Mouse (Mus musculus) common myeloid progenitor, adult 5-6 weeks (primary cell): ENCODE measurements around the gene Pla2g7. TPM values are rescaled to one million over a fixed set of nuclear protein-coding genes. Genes with fewer than 3 reads are reported as not detected.

Experiments
- ATAC-seq: replicated peaks from 2 replicates; pipeline ENCODE4 v1.8.0; 2016; ENCODE audit warnings: low read depth, mild to moderate bottlenecking, moderate TSS enrichment, inconsistent platforms; ENCODE audit not compliant: poor library complexity, severe bottlenecking
- total RNA-seq: library from RNA; stranded (forward); fragments of 200-1000, 187-1606 nt; gene quantifications from 2 replicates; pipeline ENCODE4 v1.2.3, GENCODE M21; 2017

Gene Pla2g7
- total RNA-seq, 1 experiment from 2014 or later: 0.46 TPM

DNA sequence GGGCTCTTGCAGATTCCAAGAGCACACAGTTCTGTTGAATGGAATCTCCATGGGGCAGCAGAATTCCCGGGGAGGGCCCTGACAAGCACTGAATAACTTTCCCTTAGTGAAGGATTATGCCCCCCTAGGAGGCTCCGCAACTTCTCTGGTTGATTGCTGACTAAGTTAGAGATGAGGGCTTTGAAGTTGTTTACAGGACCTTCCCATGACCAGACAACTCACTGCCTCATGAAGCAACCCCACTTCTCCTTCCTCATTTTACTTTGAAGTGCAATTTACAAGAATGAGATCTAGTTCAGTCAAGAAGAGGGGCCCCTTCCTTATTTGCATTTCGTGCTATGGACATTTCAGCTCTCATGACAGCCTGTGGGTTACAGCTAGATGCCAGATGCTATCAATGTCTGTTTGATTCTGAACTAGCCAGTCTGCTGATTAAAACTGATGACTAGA, 5.8 kb downstream of the Pla2g7 start:
- peak; percentile 88 for ATAC-seq

GRCm38 (mm10) chr17:43580456-43580855, 12.6 kb downstream of the Pla2g7 start:
- no peak for ATAC-seq

DNA sequence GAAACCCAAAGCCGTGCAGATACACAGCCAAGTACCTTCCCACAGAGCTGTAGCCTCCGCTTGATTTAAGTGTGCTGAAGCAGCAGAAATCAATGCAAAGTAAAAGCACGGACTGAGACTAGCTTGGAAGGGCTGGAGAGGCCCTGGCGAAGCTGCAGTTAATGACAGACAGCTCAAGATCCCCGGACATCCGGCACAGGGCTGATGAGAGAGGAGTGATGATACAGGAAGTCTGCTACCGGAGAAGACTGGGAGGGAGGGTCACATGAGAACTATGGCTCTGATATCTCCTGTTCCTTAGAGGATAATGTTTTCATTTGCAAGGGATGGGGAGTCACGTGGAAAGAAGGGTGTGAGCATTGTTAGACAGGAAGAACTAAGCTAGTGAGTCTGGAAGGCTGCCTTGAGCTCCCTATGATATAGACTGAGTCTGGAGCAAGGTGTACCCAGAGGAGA, 13.1 kb downstream of the Pla2g7 start:
- ATAC-seq: no peak

- no peak for ATAC-seq
Measured at GRCm38 (mm10) chr17:43584771-43585170, 16.9 kb downstream of the Pla2g7 start.

GRCm38 (mm10) chr17:43587278-43587677, 19.4 kb downstream of the Pla2g7 start:
- no peak for ATAC-seq

- no peak for ATAC-seq
Measured at GRCm38 (mm10) chr17:43589750-43590149, 21.9 kb downstream of the Pla2g7 start.

DNA sequence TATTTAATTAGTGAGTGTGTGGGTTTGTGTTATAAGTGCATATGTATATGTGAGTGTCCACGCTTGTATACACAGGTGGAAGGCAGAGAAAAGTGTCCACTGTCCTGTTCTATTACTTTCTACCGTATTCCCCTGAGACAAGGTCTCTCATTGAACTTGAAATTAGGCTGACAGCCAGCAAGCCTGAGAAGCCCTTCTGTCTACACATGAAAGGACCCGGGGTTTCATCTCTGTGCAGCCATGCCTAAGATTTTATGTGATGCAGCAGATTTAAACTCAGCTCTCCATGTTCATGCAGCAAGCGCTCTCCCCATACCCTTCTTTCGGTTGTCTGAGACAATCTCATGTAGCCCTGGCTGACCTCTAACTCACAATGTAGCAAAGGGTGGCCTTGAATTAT, 22.6 kb downstream of the Pla2g7 start:
- ATAC-seq: no peak

DNA sequence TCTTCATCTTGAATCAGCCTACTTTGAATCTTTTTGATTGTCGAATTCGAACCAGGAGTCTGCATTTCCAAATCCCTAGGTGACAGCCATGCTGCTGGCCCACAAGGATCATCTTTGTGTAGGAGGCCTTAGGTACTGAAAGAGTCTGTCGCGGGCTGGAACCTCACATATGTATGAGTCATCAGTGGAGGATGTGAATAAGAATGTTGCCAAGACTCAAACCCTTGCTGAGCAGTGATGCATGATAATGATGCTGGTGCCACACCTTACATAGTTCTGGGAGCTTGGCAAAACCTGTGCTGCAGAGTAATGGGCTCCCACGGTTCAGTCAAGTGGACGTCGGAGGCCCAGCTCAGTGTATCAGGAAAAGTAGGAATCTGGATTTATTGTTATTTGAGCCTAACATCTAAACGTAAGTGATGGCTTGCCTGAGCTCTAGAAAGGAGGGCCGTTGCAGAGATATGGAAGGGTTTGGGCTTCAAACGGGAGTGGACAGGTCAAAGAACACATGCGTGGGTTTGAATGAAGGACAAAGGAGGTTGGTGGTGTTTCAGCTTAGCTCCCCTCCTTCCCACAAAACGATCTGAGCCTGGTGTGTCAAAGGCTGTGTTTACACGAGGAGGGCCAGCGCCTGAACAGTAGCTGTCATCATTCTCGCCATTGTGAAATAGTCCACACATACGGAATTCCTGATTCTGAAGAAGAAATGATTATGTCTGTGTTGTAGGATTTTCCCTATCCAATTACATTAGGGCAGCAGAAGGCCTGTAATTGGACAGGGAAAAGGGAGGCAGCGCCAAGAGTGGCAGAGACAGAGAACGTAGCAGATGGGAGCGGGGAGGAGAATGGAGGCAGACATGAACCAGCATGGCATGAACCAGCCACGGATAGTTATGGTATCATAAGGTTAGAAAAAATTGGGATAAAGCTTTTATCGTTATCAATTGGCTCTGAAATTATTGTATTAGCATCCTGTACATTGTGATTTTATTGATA, 24.7 kb downstream of the Pla2g7 start:
- no peak for ATAC-seq

DNA sequence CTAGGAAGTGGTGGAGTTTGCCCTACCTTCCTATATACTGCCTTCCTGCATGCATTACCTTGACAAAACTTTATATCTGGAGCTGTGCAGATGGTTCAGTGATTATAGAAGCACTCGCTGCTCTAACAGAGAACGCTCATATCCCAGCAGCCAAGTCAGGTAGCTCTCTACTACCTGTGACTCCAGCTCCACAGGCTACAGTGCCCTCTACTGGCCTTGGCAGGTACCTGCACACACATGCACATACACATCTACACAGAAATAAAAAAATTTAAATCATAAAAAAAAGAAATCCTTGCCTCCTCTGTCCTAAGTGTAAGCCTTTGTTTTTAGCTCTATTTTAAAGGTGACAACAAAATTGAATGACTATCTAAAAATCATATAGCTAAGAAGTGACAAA, 29.8 kb downstream of the Pla2g7 start:
- ATAC-seq: no peak

DNA sequence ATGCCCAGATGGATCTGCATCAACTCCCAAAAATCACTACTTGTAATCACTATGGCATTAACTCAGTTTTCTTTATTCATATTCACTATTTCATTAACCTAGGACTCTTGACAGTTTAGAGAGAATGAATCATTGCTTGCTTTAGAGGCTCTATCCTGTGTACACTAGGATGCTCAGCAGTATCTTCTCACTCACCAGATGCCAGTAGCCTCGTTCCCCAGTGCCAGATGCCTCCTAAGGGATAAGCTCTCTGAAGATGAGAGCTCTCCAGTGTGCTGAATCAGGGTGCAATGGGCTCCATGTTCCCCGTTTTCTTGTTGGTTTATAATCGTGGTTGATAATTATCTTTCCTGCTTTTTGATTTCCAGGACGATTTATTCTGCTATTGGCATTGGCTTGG, 30.8 kb downstream of the Pla2g7 start:
- ATAC-seq: no peak

GRCm38 (mm10) chr17:43606704-43607103, 38.8 kb downstream of the Pla2g7 start:
- ATAC-seq: peak; percentile 94

GRCm38 (mm10) chr17:43611586-43611985, 43.7 kb downstream of the Pla2g7 start:
- peak; percentile 61 for ATAC-seq

GRCm38 (mm10) chr17:43612221-43612620, 44.3 kb downstream of the Pla2g7 start:
- ATAC-seq: no peak

GRCm38 (mm10) chr17:43619156-43619555, 51.3 kb downstream of the Pla2g7 start:
- ATAC-seq: no peak

DNA sequence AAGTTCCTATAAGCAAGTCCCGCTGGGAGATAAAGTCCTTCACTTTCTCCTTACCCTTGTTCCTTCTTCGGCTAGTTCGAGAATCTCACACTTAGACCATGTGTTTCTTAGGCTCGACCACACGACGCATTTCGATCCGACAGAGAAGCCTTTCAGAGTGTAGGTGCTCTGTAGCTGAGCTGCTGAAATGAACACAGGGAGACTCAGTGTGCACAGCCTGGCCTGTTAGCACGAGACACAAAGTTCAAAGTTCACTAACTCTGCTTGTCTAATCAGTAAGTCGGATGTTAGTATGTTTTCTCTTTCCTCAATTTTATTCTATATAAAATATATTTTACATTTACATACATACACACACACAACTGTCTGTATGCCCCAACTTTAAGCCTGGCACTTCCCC, 54.2 kb downstream of the Pla2g7 start:
- ATAC-seq: no peak

DNA sequence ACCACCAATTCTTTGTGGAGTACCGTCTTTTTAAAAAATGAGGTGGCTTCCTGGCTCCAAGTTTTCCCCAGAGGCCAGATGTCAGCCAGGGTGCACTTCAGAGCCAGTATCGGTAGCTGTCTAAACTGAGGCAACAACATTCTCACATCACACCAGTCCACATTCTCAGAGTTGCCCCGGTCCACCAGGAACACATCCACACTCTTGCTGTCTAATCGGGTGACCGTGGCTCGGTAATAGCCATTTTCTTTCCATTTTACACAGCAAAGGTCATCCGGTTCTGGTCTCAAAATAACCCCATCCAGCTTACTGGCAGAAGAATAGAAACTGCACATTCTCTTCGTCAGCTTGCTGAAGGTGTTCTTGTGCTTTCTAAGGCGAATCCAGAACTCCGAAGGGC, 60.3 kb downstream of the Pla2g7 start:
- ATAC-seq: no peak

- no peak for ATAC-seq
Measured at GRCm38 (mm10) chr17:43629026-43629495, 61.2 kb downstream of the Pla2g7 start.

DNA sequence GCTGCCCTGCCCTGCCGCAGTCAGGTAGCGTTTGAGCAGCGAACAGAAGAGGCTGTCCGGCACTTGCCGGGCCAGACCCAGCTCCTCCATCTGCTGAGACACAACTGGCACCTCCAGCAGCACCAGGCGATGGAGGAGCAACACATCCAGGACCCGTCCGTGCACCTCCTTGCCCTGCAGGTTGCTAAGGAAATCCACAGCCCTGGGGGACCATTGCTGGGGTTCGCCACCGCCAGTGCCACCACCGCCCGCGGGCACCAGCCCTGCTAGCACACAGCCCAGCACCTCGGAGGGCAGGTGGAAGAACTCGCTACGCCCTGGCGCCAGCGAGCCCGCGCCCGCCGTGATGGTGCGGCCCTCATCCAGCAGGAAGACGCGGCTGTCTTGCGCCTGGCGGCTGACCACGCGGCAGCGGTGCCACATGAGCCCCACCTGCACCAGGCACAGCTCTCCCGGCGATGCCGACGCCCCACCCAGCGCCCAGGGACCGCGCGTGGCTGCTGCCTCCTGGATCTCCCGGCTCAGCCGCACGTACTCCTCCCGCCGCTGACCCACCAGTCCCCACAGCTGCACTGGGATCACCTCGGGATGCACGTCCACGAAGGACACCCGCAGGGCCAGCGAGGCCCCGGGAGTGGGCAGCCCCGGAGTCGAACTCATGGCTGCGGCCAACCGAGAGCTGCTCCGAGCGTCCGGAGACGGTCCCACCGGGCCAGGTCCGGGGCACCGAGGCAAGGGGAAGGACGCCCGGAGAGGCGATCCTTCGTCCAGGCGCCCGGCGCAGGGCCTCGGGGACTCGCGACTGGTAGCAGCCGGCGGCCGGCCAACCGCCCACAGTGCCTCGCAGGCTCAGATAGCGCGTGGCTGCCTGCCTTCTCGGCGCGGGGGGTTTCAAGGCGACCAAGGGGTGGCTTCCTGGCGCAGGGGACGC, 61.9 kb downstream of the Pla2g7 start, which contains the start of gene Tdrd6:
Gene Tdrd6 (minus strand): TSS at position 804 of the 931 bp plus-strand sequence.
- ATAC-seq: peak; percentile 42; the same call in 1 of the 2 replicates

- no peak for ATAC-seq
Measured at GRCm38 (mm10) chr17:43630427-43630760, 62.5 kb downstream of the Pla2g7 start.

DNA sequence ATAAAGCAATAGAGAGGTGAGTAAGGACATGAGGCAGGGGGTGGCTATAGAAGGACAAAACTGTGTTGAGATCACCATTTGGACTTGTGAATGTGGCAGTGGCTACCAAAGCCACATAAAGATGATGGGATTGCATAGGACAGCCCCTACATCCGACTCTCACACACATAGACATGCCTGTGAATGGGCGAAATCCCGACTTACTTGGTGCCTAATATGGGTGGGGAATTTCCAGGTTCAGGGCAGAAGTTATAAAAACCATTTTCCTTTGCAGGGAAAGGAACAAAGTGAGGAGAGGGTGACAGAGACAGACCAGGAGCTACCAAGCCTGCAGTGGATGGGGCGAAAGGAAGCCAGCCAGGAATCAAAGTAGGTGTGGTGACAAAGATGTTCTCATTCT, 69.2 kb downstream of the Pla2g7 start:
- no peak for ATAC-seq
